Mouse (Mus musculus): ENCODE results near the gene Pnpla1. TPM values are rescaled to one million over a fixed set of nuclear protein-coding genes. Genes with fewer than 3 reads are reported as not detected.
"Not testable (repeated sequence)": the region's sequence is repeated elsewhere in the genome, so short reads cannot be mapped to it uniquely, and the experiment has no call there.

Pnpla1 gene
- polyA plus RNA-seq, 1 experiment from 2014 or later = 0.16 TPM

DNA sequence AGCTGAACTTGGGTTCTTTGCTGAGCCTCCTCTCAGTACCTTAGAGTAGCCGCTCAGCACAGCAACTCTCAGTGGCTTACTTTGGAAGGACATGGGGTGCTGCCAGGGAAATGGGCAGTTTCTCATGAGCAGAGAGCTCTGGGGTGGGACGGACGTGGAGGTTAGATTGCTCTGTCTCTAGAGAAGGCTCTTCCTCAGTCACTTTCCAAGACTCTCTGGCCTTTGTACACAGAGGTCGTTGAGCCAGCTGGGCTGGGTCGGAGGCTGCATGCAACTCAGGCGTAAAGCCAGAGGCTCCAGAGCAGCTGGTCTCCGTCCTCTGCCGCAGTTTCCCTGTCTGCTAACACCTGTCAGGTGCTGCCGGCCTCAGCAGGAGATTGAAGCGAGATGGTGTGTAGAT lies 23.5 kb upstream of the Pnpla1 start:
- TF ChIP-seq CTCF (IDR thresholded peaks at IDR 0.05; ENCODE audit: low read depth) (no peak), EP300 (IDR thresholded peaks at IDR 0.05; ENCODE audit: low read depth) (no peak)
- no peak for DNase-seq
- Histone ChIP-seq H3K36me3 (replicated peaks; ENCODE audit: insufficient read depth, low read length) (peaks cover 89% of the 10 kb centered on the region), H3K9ac (replicated peaks) (no peak overlapping the region), H3K4me1 (ENCODE audit: insufficient read depth) (peaks cover 25% of the 10 kb centered on the region), H3K9me3 (ENCODE audit: low read length) (no peaks in the 10 kb centered on the region), H3K27ac (ENCODE audit: low read depth) (no peak overlapping the region), H3K4me2 (ENCODE audit: low read depth, low read length) (no peak overlapping the region), H3K4me3 (ENCODE audit: low read depth, low read length) (no peak overlapping the region), H3K27me3 (ENCODE audit: insufficient read depth, low read length) (no peaks in the 10 kb centered on the region)
- no peak for ATAC-seq
- WGBS (ENCODE audit: insufficient replicate concordance) = 77% methylated on average over 10 of the region's 10 CpGs

DNA sequence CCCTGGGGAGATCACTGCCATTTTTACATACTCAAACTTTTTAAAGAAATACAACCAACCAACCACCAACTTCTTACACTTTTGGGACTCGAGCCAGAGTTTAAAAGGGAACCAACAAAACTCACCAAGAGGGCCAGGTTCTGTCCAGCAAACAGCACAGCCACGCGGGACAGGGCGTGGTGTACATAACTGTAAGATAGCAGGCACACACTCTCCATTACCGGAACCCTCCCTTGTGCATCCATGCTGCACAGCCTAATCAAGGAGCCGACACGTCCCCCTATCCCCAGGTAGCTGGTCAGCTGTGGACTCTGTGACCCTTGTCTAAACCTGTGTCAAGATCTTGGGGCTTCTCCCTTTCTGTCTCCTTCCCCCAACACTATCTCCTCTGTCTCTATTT lies 20.4 kb upstream of the Pnpla1 start:
- H3K36me3 ChIP-seq (replicated peaks; ENCODE audit: insufficient read depth, low read length) = peaks cover 60% of the 10 kb centered on the region
- TF ChIP-seq CTCF (IDR thresholded peaks at IDR 0.05; ENCODE audit: low read depth) = no peak
- TF ChIP-seq EP300 (IDR thresholded peaks at IDR 0.05; ENCODE audit: low read depth) = no peak
- no peak overlapping the region for H3K4me2 ChIP-seq (ENCODE audit: low read depth, low read length)
- WGBS (ENCODE audit: insufficient replicate concordance) = 78% methylated on average over 7 of the region's 7 CpGs
- H3K4me1 ChIP-seq (ENCODE audit: insufficient read depth) = no peaks in the 10 kb centered on the region
- ATAC-seq (no peak), DNase-seq (no peak)
- no peaks in the 10 kb centered on the region for H3K27me3 ChIP-seq (ENCODE audit: insufficient read depth, low read length)
- no peak overlapping the region for H3K4me3 ChIP-seq (ENCODE audit: low read depth, low read length)
- no peak overlapping the region for H3K9ac ChIP-seq (replicated peaks)
- peaks cover 5% of the 10 kb centered on the region; the same call in 1 of the 2 replicates for H3K9me3 ChIP-seq (ENCODE audit: low read length)
- H3K27ac ChIP-seq (ENCODE audit: low read depth) = 0 out of 2 replicates have a peak overlapping the region, but pooled peaks have one; percentile 11

DNA sequence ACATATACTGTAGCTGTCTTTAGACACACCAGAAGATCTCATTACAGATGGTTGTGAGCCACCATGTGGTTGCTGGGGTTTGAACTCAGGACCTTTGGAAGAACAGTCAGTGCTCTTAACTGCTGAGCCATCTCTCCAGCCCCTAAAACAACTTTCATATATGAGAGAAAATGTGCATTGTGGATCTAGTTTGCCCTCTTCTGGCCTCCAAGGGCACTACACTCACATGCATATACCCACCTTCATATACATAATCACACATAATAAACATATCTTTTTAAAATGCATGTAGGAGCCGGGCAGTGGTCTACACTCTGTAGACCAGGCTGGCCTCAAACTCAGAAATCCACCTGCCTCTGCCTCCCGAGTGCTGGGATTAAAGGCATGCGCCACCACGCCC lies 16.3 kb upstream of the Pnpla1 start:
- peak; percentile 63 for TF ChIP-seq CTCF (IDR thresholded peaks at IDR 0.05; ENCODE audit: low read depth)
- DNase-seq; ATAC-seq; H3K4me2 ChIP-seq (ENCODE audit: low read depth, low read length); H3K4me3 ChIP-seq (ENCODE audit: low read depth, low read length); H3K4me1 ChIP-seq (ENCODE audit: insufficient read depth); H3K9me3 ChIP-seq (ENCODE audit: low read length); H3K27ac ChIP-seq (ENCODE audit: low read depth); H3K9ac ChIP-seq (replicated peaks); H3K27me3 ChIP-seq (ENCODE audit: insufficient read depth, low read length): not testable (repeated sequence)
- WGBS (ENCODE audit: insufficient replicate concordance) = 97% methylated on average over 4 of the region's 4 CpGs
- peaks cover 25% of the 10 kb centered on the region for H3K36me3 ChIP-seq (replicated peaks; ENCODE audit: insufficient read depth, low read length)

DNA sequence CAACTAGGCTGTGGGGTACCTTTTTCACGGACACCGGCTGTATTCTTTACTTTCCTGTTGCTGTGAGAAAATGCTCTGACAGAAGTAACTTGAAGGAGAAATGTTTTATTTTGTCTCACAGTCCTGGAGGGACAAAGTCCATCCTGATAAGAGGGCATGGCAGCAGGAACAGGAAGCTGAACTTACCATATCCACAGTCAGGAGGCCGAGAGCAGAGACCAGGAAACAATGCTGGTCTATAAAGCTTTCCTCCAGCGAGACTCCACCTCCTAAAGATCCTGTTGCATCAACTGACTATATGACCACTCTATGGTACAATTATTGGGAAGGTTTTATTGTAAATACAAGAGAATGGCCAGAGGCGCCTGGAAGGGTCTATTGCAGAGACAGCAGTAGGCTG lies 14.5 kb upstream of the Pnpla1 start:
- H3K27ac ChIP-seq (ENCODE audit: low read depth) = no peak overlapping the region
- H3K9me3 ChIP-seq (ENCODE audit: low read length) = peaks cover 5% of the 10 kb centered on the region; the same call in 1 of the 2 replicates
- ATAC-seq (no peak), DNase-seq (no peak)
- no peaks in the 10 kb centered on the region for H3K27me3 ChIP-seq (ENCODE audit: insufficient read depth, low read length)
- H3K4me1 ChIP-seq (ENCODE audit: insufficient read depth) = peaks cover 8% of the 10 kb centered on the region
- H3K36me3 ChIP-seq (replicated peaks; ENCODE audit: insufficient read depth, low read length) = peaks cover 9% of the 10 kb centered on the region
- WGBS (ENCODE audit: insufficient replicate concordance) = 75% methylated on average over 5 of the region's 5 CpGs
- H3K4me3 ChIP-seq (ENCODE audit: low read depth, low read length) = no peak overlapping the region
- no peak overlapping the region for H3K9ac ChIP-seq (replicated peaks)
- TF ChIP-seq EP300 (IDR thresholded peaks at IDR 0.05; ENCODE audit: low read depth) (no peak), CTCF (IDR thresholded peaks at IDR 0.05; ENCODE audit: low read depth) (no peak)
- H3K4me2 ChIP-seq (ENCODE audit: low read depth, low read length) = no peak overlapping the region

DNA sequence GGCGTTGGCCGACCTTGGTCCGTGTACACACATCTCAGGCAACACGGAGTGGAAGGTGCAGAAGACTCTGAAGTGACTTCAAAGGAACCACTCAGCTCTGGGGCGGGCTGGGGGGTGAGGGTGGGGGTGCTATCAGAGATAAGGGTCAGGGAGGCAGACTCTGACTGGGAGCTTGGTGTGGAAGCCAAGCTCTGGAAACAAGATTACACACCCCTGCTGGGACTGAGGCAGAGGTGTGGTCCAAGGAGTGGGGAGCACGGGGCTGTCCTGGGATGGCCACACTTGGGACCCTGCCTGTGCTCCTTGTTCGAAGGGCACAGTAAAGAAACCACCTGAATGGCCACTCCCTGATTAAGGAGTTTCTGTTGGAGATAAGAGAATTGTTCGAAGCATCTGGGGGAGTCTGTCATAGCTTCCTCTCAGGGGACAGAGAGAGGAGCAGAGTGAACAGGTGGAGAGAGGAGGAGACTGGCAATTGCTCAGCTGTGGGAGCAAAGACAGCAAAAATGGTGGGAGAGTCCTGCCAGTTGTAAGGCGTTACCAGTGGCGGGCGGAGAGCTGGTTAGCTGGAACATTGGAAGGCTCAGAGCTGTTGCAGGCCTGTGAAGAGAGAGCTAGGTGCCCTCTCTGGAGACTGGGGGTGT lies 11.1 kb upstream of the Pnpla1 start:
- peak; percentile 44; the same call in 1 of the 2 replicates for ATAC-seq
- 41% methylated on average over 11 of the region's 11 CpGs for WGBS (ENCODE audit: insufficient replicate concordance)

DNA sequence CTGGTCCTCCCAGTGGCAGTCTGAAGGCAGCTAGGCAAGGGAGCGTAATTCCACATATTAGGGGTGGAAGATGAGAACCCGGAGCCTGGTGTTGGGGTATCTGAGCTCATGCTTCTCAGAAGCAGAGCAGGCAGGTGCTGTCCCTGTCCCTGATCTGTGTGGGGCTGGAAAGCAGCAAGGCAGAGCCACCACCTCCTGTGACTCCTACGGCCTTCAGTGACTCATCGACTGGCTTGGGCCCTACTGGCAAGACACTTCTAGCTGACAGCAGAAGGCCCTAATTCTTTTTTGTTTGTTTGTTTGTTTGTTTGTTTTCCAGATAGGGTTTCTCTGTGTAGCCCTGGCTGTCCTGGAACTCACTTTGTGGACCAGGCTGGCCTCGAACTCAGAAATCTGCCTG lies 7.7 kb upstream of the Pnpla1 start:
- H3K9ac ChIP-seq (replicated peaks) = no peak overlapping the region
- DNase-seq = no peak
- H3K27ac ChIP-seq (ENCODE audit: low read depth) = no peak overlapping the region
- H3K4me1 ChIP-seq (ENCODE audit: insufficient read depth) = peaks cover 8% of the 10 kb centered on the region
- ATAC-seq = no peak
- WGBS (ENCODE audit: insufficient replicate concordance) = 93% methylated on average over 5 of the region's 5 CpGs
- H3K4me2 ChIP-seq (ENCODE audit: low read depth, low read length) = no peak overlapping the region
- no peaks in the 10 kb centered on the region for H3K36me3 ChIP-seq (replicated peaks; ENCODE audit: insufficient read depth, low read length)
- no peaks in the 10 kb centered on the region for H3K9me3 ChIP-seq (ENCODE audit: low read length)
- no peak for TF ChIP-seq EP300 (IDR thresholded peaks at IDR 0.05; ENCODE audit: low read depth)
- no peak for TF ChIP-seq CTCF (IDR thresholded peaks at IDR 0.05; ENCODE audit: low read depth)
- H3K4me3 ChIP-seq (ENCODE audit: low read depth, low read length) = no peak overlapping the region
- H3K27me3 ChIP-seq (ENCODE audit: insufficient read depth, low read length) = no peaks in the 10 kb centered on the region

More for the DNA sequence above, 11.1 kb upstream of the Pnpla1 start:
- Histone ChIP-seq H3K9me3 (ENCODE audit: low read length) (peaks cover 1% of the 10 kb centered on the region; the same call in 1 of the 2 replicates), H3K4me3 (ENCODE audit: low read depth, low read length) (no peak overlapping the region), H3K27me3 (ENCODE audit: insufficient read depth, low read length) (no peaks in the 10 kb centered on the region), H3K4me1 (ENCODE audit: insufficient read depth) (peaks cover 8% of the 10 kb centered on the region), H3K4me2 (ENCODE audit: low read depth, low read length) (no peak overlapping the region), H3K9ac (replicated peaks) (no peak overlapping the region; the same call in 1 of the 2 replicates), H3K36me3 (replicated peaks; ENCODE audit: insufficient read depth, low read length) (no peaks in the 10 kb centered on the region), H3K27ac (ENCODE audit: low read depth) (no peak overlapping the region)
- TF ChIP-seq EP300 (IDR thresholded peaks at IDR 0.05; ENCODE audit: low read depth) (no peak), CTCF (IDR thresholded peaks at IDR 0.05; ENCODE audit: low read depth) (no peak)
- no peak for DNase-seq

Measured in liver, postnatal 0 days (tissue).